Mouse (Mus musculus) testis, postnatal 10 days (tissue): ENCODE measurements around the gene Selp.

ENCODE experiments used
- DNase-seq: peaks from one replicate; pipeline ENCODE4 v3.0.0; 2021; ENCODE audit warnings: low spot score

The Selp gene

GRCm38 (mm10) chr1:164178429-164178828, 63.4 kb downstream of the Selp start:
- DNase-seq = no peak

GRCm38 (mm10) chr1:164184142-164184870, 69.2 kb downstream of the Selp start:
- DNase-seq = peak; percentile 85

- no peak for DNase-seq
These were observed 69.8 kb downstream of the Selp start for GRCm38 (mm10) chr1:164184871-164185223.

GRCm38 (mm10) chr1:164185316-164185715, 70.3 kb downstream of the Selp start:
- DNase-seq = no peak

GRCm38 (mm10) chr1:164187002-164187560, 72.0 kb downstream of the Selp start:
- DNase-seq = no peak

- DNase-seq = peak; percentile 73
These were observed 84.5 kb downstream of the Selp start for GRCm38 (mm10) chr1:164199551-164199950.
